Mouse (Mus musculus) heart, adult 2 months (tissue): ENCODE data around the gene Rab29.

ENCODE experiments used
- CTCF ChIP-seq: fragments of 200-600 bp; IDR thresholded peaks from 2 replicates; pipeline ENCODE4 v1.8.1; 2022; ENCODE audit warnings: antibody characterized with exemption, mild to moderate bottlenecking, moderate library complexity
- EP300 ChIP-seq: fragments of 200-500 bp; IDR thresholded peaks from 2 replicates; pipeline ENCODE4 v1.6.1; 2011; ENCODE audit warnings: low read depth, low read length, control low read depth; ENCODE audit not compliant: insufficient read depth
- POLR2A ChIP-seq: fragments of 200-500 bp; IDR thresholded peaks from 2 replicates; pipeline ENCODE4 v1.6.1; 2011; ENCODE audit warnings: mild to moderate bottlenecking, low read depth, low read length, control low read depth; ENCODE audit not compliant: insufficient read depth

DNA sequence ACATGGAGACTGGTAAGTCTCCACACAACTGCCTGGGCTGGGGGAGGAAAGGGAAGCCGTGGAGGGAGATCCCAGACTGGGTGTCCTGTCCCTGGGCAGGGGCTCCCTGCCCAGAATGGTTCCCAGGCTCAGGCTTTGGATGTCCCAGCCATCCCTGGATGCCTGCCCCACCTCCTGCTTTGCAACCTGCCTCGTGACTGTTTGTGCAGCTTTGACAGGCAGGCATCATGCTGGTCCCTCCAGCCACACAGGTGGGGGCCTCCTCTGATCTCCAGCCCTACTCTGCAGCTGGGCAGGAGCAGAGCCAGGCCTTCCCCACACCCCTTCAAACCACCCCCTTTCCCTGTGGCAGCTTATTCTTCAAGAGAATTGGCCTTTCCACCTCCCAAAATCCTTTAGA is 27.7 kb upstream of the Rab29 start:
- TF ChIP-seq EP300 (no peak), POLR2A (no peak), CTCF (no peak)
